Mouse (Mus musculus) retina, embryonic 14.5 days (tissue): ENCODE measurements around the gene Serpinb2.

Experiments used
- DNase-seq: peaks from one replicate; pipeline ENCODE4 v3.0.0-alpha.2; 2015; ENCODE audit warnings: low spot score

Serpinb2 gene

GRCm38 (mm10) chr1:107511252-107511651 is at the start of gene Serpinb2:
Serpinb2 (plus strand) TSS chr1:107511423.
- DNase-seq = no peak

DNA sequence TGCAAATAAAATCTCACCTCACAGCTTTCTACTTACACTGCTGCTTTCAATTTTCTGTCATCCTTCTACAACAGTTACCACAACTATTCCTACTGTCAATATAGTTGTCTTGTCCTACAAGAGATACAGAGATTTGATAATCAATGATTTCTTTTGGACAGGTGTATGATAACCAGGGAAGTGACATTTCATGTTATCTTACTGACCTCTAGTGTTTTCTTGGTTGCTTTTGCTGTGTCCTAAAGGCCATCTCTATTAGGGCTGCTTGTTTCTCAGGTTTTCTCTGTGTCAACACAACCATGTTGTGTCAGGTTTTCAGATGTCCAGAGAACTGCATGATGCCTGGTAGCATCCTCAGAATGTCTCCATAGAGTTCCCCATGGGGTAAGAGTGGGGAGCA is 31.3 kb upstream of the Serpinb2 start:
- DNase-seq = no peak

GRCm38 (mm10) chr1:107481452-107481851 is 29.8 kb upstream of the Serpinb2 start:
- DNase-seq = peak; percentile 88

- DNase-seq = no peak
These were observed 21.6 kb upstream of the Serpinb2 start for GRCm38 (mm10) chr1:107489577-107489976.

DNA sequence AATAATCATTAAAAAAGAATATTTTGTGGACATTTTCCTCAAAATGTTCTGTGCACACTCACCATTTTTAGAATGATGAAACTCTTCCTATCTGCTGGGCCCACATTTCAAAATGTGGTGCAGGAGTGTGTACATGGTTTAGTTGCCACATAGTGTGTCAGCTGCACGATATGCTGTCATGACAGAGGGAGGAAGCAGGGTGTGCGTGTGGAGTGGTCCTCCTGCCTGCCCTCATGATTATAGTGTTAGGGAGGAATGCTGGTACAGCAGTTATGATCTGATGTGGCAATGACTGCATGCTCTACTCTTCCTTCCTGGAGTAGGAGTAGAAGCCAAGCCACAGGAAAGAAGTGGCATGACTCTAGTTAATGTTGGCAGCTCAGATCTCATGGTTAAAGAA is 14.4 kb upstream of the Serpinb2 start:
- no peak for DNase-seq

GRCm38 (mm10) chr1:107502025-107502424 is 9.2 kb upstream of the Serpinb2 start:
- no peak for DNase-seq

DNA sequence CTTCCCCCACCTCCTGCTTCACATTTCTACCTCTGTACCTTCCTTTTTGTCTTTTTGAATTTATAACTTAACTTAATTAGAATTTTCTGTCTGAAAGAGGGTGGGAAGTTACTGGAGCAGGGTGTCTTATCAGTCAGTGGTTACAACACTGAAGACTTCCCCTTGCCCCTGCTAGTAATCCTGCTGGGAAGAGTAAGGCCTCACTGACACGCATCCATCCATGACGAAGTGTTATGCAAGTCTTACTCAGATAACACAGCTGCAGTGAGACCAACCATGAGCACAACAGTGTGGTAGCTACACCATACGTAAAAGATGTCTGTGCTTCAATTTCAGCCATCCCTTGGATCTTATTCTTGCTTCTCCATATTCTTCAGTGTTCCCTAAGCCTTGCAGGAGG is 7.9 kb upstream of the Serpinb2 start:
- no peak for DNase-seq

DNA sequence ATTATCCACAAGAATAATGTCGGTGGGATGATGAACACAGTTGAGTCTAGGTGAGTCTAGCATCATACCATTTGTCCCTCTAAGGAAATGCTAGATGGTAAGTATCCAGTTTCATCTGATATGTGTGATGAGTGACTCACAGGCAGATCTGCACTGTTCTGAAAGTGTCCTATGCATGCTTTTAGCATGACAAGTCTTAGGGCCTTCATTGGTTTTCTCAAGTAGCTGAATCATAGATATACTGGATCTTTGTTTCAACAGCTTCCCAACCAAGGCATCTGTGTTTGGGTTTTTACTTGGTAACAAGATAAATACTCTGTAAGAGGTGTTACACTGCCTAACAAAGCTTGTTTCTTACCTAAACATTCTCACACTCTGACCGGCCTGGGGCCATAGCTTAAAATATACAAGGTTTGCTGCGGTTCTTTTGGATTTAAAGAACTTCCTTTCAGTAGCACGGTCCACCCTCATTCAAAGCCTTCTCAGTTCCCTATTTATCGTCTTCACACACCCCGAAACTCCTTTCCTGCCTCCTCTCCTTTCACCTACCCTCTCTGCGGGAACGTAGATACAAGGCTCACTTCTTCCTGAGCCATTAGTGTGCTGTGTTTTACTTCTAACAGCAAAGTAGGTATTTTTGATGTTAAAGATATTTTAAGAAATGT is 5.2 kb upstream of the Serpinb2 start:
- no peak for DNase-seq

DNA sequence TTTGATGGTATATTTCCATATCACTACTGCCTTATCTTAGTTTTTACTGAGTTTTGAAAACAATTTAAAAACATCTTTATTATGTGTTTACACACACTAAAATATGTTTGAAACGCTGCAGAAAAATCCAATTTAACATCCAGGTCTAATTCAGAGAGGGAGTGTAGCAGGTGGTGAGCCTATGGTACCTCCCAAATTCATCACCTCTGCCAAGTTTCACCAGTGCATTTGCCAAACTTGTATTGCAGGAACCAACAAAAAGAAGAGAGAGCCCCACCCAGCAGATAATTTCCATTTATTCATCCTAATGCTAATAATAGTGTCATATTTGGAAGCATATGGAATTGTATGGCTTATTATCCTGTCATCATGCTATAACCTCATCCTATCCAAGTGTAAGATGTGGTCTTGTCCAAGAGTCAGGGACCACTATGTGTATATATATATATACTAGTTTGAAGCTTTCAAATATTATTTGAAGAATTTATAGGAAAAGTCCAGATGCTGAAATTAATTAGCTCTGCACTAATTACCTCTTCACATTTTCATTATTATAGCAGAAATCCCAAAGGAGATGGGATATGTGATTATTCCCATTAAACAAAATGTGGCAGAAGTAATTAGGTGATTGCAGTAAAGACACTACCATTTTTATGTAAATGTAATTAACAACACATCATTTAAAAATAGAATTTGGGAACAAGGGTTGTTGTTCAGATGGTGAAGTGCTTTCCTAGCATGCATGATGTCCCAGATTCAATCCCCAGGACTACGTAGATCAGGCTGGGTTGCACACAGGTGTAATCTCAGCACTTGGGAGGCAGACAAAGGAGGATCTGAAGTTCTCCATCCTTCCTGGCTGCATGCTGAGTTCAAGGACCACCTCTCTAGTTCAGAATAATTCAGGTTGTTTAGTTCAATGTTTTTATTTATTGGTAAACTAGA is 1.2 kb downstream of the Serpinb2 start:
- DNase-seq = no peak

DNA sequence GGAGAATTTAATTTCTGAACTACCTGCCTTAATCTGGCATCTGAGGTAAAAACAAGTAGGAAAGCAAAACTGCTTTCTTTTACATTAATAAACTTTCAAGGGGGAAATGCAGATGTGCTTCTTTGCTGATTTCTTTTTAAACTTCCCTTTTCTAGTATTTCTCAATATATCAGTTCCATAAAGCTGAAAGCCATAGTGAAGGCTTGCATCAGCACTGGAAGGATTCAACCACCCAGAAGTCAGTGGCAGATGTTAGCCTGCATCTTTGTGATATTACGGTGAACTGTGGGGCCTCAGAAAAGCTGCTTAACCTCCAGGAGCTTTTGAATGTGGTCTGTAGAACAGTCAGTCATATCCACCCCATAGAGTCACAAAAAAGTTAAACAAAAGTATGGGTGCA is 2.3 kb downstream of the Serpinb2 start:
- no peak for DNase-seq

- no peak for DNase-seq
These were observed 4.7 kb downstream of the Serpinb2 start for GRCm38 (mm10) chr1:107515839-107516498.

GRCm38 (mm10) chr1:107525592-107525991 is 14.4 kb downstream of the Serpinb2 start:
- DNase-seq = no peak

DNA sequence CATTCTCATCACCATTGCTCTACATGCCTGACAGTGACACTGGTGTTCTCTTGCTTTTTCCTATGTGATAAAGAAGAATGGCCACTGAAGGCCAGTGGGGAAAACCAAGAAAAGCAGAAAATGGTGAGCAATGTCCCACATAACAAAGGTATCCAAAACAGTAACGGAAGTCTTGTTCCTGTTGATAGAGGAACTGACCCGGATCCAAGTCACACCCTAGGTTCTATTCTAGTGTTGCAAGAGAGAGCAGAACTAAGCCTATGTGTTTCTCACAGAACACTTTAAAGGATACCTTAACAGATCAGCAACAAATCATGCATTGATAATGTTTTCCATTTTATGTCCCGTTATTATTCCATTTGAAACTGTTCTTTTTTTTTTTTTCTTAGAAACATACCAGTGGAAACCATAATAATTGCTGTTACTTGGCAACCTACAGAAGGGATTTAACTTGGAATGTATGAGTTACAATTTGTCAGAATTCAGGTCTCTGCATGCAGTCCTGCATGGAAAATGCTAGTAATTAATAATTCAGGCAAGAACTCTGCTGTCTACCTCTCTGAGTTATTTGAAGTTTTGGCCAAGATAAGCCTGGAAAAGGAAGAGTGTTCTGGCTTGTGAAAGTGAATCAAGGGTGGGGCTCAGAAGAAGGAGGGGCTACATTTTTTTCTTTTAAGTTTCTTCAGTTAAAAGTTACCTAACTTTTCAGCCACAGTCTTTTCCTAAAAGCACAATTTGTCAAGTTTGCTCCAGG is 17.3 kb downstream of the Serpinb2 start:
- DNase-seq = no peak

DNA sequence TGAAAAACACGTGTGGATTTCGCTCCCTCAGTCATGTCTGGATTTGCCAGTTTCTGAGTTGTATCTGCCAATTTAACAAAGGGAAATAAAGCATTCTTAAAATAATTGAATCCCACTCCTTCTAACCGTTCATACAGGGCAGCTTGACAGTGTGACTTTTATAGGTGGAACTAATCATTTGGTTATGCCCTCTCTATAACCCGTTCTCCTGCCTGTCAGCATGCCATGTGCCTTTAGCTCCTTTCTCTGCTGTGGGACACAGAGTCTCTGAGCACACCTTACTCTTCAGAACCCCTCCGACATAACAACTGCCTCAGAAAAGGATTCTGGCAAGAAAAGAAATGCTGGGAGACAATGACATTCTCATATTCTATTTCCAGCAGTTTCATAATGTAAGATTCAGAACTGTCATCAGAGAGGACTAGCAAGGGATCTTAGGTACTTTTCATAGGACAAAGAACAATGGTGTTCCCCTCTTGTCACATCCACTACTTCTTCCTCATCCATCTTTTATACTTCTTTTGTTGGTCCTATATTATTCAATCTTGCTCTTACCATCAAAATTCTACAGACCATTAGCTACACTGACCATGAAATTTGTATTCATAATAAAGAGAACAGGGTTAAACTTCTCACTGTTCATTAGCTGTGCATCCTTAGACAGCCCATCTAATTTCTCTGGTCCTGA is 18.3 kb downstream of the Serpinb2 start:
- no peak for DNase-seq

GRCm38 (mm10) chr1:107533736-107534135 is 22.5 kb downstream of the Serpinb2 start:
- DNase-seq = no peak

- DNase-seq = no peak
These were observed 26.2 kb downstream of the Serpinb2 start for GRCm38 (mm10) chr1:107537435-107537834.

- no peak for DNase-seq
These were observed 48.3 kb downstream of the Serpinb2 start for GRCm38 (mm10) chr1:107559494-107559893.

DNA sequence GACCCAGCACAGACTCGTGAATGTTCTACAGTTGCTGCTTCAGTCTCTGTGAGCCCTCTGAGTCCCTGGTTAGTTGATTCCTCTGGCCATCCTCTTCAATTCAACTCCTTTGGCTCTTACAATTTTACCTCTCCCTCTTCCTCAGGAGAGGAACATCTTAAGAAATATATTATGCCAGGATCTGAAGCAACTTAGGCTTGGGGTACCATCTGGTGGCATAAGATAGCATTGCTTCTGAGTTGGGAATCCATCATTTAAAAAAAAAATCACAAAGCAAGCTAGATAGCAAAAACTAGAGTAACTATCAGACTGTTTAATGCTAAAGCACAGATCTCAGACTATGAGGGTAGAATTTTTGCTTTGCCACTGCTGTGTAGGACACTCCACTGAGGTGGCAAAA is 50.9 kb downstream of the Serpinb2 start:
- DNase-seq = no peak

DNA sequence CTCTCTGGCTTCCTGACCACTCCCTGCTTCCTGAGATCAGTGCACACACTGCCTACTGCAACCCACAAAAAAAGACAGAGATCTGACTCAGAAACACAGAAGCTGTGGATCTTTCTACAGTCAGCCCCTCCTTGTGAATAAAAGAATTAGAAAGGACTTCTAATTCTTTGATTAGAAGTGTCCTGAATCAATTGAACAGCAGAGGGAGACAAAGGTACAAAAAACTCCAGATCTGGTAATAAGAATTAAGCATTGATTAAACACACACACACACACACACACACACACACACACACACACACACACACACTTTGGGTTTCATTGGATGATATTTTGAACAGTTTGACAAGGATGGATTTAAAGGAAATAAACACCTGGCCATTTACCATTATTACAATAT is 54.4 kb downstream of the Serpinb2 start:
- peak; percentile 63 for DNase-seq

DNA sequence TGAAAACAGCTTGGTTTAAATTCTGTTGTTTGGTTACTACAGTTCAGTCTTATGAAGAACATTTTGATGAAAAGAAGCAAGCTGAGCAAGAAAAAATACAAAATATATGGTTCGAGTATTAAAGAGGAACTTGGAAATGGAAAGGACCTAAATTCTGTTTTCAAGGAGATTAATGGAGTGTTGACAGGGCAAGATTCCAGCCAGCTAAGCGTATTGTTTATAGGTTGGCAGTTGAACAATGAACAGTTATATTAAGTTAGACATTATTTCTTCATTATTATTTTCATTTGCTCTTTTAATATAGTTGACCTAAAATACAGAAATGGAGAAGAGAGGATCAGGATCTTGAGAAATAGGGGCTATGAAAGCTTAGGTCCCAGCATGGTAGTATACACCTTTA is 64.9 kb downstream of the Serpinb2 start:
- no peak for DNase-seq

DNA sequence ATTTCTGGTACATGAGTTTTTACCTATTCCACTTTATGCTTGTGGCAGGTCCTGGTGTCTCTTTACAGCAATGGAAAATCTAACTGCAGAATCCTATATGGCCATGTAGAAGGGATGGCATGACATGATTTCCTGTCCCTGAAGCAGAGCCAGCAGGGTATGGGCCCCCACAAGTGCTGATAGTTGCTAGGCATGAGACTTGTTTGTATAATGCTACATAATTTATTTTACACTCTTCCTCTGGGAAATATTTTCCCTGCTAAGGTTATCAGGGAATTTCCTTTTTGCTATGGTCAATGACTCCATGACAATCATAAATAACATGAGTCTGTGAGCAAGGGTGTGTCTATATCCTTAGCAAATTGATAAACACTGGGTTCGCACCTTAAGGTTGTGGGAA is 66.3 kb downstream of the Serpinb2 start:
- DNase-seq = no peak
